ENCODE assay signal across 18 mouse cellular contexts in genomic region chr2:48768219-48768618, GRCm38 (mm10). TPM values are rescaled to one million over a fixed set of nuclear protein-coding genes. Genes with fewer than 3 reads are reported as not detected.
DNase-seq lines count a peak whose midpoint lies in the region; ATAC-seq and TF ChIP-seq lines count a peak whose summit lies in the region.
"Had no signal": no experiment of that assay in that cellular context is flagged by ENCODE, and none has a peak within 500 bp of the region (broad histone marks: within the 10 kb centered on the region; RNA-seq: fewer than 3 reads in every experiment).

No protein-coding gene starts in this region.

- no peak overlapping the region for H3K27ac ChIP-seq in lung, embryonic 14.5 days (ENCODE audit: low read depth)

- DNase-seq in lung, embryonic 14.5 days: peak; percentile 53
- DNase-seq in lung, postnatal 36 days: no peak
- DNase-seq: adrenal gland, adult 2 months; adrenal gland, adult 8-10 months; adrenal gland, postnatal 10 days; adrenal gland, postnatal 14 days; adrenal gland, postnatal 25 days; adrenal gland, postnatal 36 days; B cell, adult 2 months; cerebellum, adult 11 months; cerebellum, adult 11-12 months; cerebellum, adult 18-20 months; cerebellum, adult 2 months had no signal

- ATAC-seq in lung, embryonic 14.5 days (ENCODE audit: insufficient read depth): peak; percentile 71; the same call in 1 of the 2 replicates
- ATAC-seq: activated CD4-positive, CD25-positive, alpha-beta regulatory T cell, adult 4 months; CD4-positive, CD25-positive, alpha-beta regulatory T cell, adult 4 months; Patski had no signal

- TF ChIP-seq CTCF in lung, embryonic 14.5 days (IDR thresholded peaks at IDR 0.05; ENCODE audit: low read depth): no peak

- H3K9ac ChIP-seq in lung, embryonic 14.5 days: no peak overlapping the region

- H3K27me3 ChIP-seq in lung, embryonic 14.5 days (ENCODE audit: insufficient read depth, low read length): no peaks in the 10 kb centered on the region
- H3K27me3 ChIP-seq: CH12.LX had no signal

- H3K36me3 ChIP-seq in lung, embryonic 14.5 days (ENCODE audit: insufficient read depth): no peaks in the 10 kb centered on the region
- H3K36me3 ChIP-seq: G1E had no signal

- no peaks in the 10 kb centered on the region for H3K4me1 ChIP-seq in lung, embryonic 14.5 days (ENCODE audit: insufficient read depth)

- H3K4me2 ChIP-seq in lung, embryonic 14.5 days: no peak overlapping the region

- WGBS in lung, embryonic 14.5 days: 50% methylated on average over 2 of the region's 2 CpGs

- H3K4me3 ChIP-seq in lung, embryonic 14.5 days (ENCODE audit: low read depth, low read length): no peak overlapping the region

- H3K9me3 ChIP-seq in lung, embryonic 14.5 days (ENCODE audit: low read depth, low read length): no peaks in the 10 kb centered on the region
- H3K9me3 ChIP-seq: G1E had no signal

RNA-seq across cellular contexts. Expression of gene Acvr2a, which starts 45.7 kb away (rescaled TPM):
- polyA plus RNA-seq in lung, embryonic 14.5 days (2014; fragmentation: Nextera tagmentation; extraction: Ambion mirVana): 20.6 and 23.6 TPM in 2 replicates
